Comparison of ENCODE assay signal across 25 mouse cellular contexts in genomic region chr5:13549080-13549479, GRCm38 (mm10).
DNase-seq lines count a peak whose midpoint lies in the region; ATAC-seq lines count a peak whose summit lies in the region.
"Had no signal": no experiment of that assay in that cellular context is flagged by ENCODE, and none has a peak within 500 bp of the region (broad histone marks: within the 10 kb centered on the region; RNA-seq: fewer than 3 reads in every experiment).

No protein-coding gene starts in this region.

- no peaks in the 10 kb centered on the region for H3K36me3 ChIP-seq in hindbrain, embryonic 16.5 days (ENCODE audit: control insufficient read depth, insufficient read depth, low read length)
- H3K36me3 ChIP-seq: embryonic facial prominence, embryonic 15.5 days; hindbrain, embryonic 10.5 days; hindbrain, embryonic 13.5 days had no signal

- H3K4me2 ChIP-seq in hindbrain, embryonic 16.5 days (ENCODE audit: low read length): no peak overlapping the region
- H3K4me2 ChIP-seq: embryonic facial prominence, embryonic 15.5 days; forebrain, embryonic 13.5 days; heart, embryonic 11.5 days; hindbrain, embryonic 13.5 days had no signal

- peak; percentile 53 for DNase-seq in heart, adult 11 months
- DNase-seq in heart, postnatal 4 days: no peak
- DNase-seq in A20 (ENCODE audit: low read depth, low spot score): peak; percentile 16
- DNase-seq in brain, adult 2 months (ENCODE audit: low read depth, low spot score): peak; percentile 41
- DNase-seq in lung, postnatal 10 days: no peak
- DNase-seq: adrenal gland, adult 8-10 months; adrenal gland, postnatal 25 days; cerebellum, adult 18-20 months; cerebellum, postnatal 36 days; embryo, embryonic 11 days; forebrain, postnatal 0 days; gastrocnemius, adult 2 months; gastrocnemius, postnatal 14 days; kidney, adult 18-20 months had no signal

- no peaks in the 10 kb centered on the region for H3K9me3 ChIP-seq in hindbrain, embryonic 16.5 days (ENCODE audit: control insufficient read depth, low read length)
- H3K9me3 ChIP-seq: embryonic facial prominence, embryonic 15.5 days; forebrain, embryonic 13.5 days; hindbrain, embryonic 13.5 days had no signal

- peak; percentile 52; the same call in 1 of the 2 replicates for ATAC-seq in granulocyte monocyte progenitor cell, adult 5-6 weeks (replicated peaks; ENCODE audit: poor library complexity, severe bottlenecking)
- ATAC-seq in hindbrain, embryonic 16.5 days: no peak
- ATAC-seq: activated CD4-positive, CD25-positive, alpha-beta regulatory T cell, adult 4 months; forebrain, embryonic 13.5 days; forebrain, postnatal 0 days; hindbrain, postnatal 0 days; inflammation-experienced regulatory T-cells, adult 6 months; intestine, embryonic 16.5 days had no signal

- H3K27me3 ChIP-seq in hindbrain, embryonic 16.5 days (replicated peaks; ENCODE audit: control insufficient read depth, insufficient read depth, low read length): no peaks in the 10 kb centered on the region
- H3K27me3 ChIP-seq: embryonic facial prominence, embryonic 15.5 days; forebrain, embryonic 13.5 days; hindbrain, embryonic 13.5 days had no signal

- WGBS in hindbrain, embryonic 16.5 days: 79% methylated on average over 5 of the region's 5 CpGs

- H3K4me3 ChIP-seq in hindbrain, embryonic 16.5 days (ENCODE audit: low read length): no peak overlapping the region
- H3K4me3 ChIP-seq: embryonic facial prominence, embryonic 15.5 days; forebrain, embryonic 13.5 days; gastrocnemius, adult 2 months; hindbrain, embryonic 10.5 days; hindbrain, embryonic 13.5 days had no signal

- H3K27ac ChIP-seq in hindbrain, embryonic 16.5 days (ENCODE audit: low read depth, low read length): no peak overlapping the region
- H3K27ac ChIP-seq: embryonic facial prominence, embryonic 15.5 days; forebrain, embryonic 13.5 days; gastrocnemius, adult 2 months; hindbrain, embryonic 10.5 days; hindbrain, embryonic 13.5 days; hindbrain, postnatal 0 days had no signal

- H3K4me1 ChIP-seq in hindbrain, embryonic 16.5 days (ENCODE audit: control insufficient read depth, insufficient read depth, low read depth, low read length): no peaks in the 10 kb centered on the region

- no peak overlapping the region for H3K9ac ChIP-seq in hindbrain, embryonic 16.5 days (ENCODE audit: low read depth, low read length)
- H3K9ac ChIP-seq: embryonic facial prominence, embryonic 15.5 days; forebrain, embryonic 13.5 days; forebrain, postnatal 0 days; hindbrain, embryonic 13.5 days had no signal

Comparison
In these comparisons a context has a peak if more than half of its experiments do, and no peak if none do; other contexts are left out.
1. DNase-seq: peak in heart, adult 11 months (single experiment), A20 (single experiment) and brain, adult 2 months (single experiment); none in heart, postnatal 4 days (single experiment) and lung, postnatal 10 days (single experiment).